Mouse (Mus musculus) ES-Bruce4 (cell line): ENCODE measurements at regions not wholly inside any gene's neighbourhood (a gene's known extent, or its start where the extent isn't known, plus 50 kb on each side); places are given as distances from the start of the nearest gene placed in this dataset.

Experiments used
- CTCF ChIP-seq: IDR thresholded peaks from one replicate; pipeline ENCODE4 v1.8.1; 2011; ENCODE audit warnings: low read depth, low read length
- EP300 ChIP-seq: IDR thresholded peaks from 2 replicates; pipeline ENCODE4 v1.6.1; 2011; ENCODE audit warnings: low read depth, low read length; ENCODE audit not compliant: insufficient read depth
- POLR2A ChIP-seq: IDR thresholded peaks from one replicate; pipeline ENCODE4 v1.8.1; 2011; ENCODE audit warnings: low read length; ENCODE audit not compliant: insufficient read depth

- TF ChIP-seq POLR2A (no peak), CTCF (no peak), EP300 (no peak)
These were observed 78.3 kb downstream of the Asb1 start for GRCm38 (mm10) chr1:91618527-91619135.
